8 mouse cellular contexts compared by ENCODE assay signal in the genomic region with DNA sequence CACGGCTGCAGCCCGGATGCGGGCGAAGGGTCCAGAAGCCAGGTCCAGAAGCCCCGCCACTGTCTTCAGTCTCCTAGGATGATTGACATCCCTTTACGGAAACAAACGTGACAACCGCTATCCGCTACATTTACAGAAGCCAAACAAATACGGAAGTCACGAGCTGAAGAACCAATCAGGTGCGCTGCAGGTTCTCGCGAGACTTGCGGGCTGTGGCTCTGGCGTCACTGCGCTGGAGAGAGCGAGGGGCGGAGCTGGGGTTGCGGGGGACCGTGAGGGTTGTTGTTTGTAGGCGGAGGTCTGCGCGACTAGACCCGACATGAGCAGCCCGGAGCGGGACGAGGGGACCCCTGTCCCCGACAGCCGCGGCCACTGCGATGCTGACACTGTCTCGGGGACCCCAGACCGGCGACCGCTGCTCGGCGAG. TPM values are rescaled to one million over a fixed set of nuclear protein-coding genes. Genes with fewer than 3 reads are reported as not detected.
DNase-seq lines count a peak whose midpoint lies in the region; ATAC-seq lines count a peak whose summit lies in the region.

A gene (plus strand): TSS at position 229 of the 427 bp plus-strand sequence.

- H3K9me3 ChIP-seq in hindbrain, embryonic 16.5 days (ENCODE audit: control insufficient read depth, low read length): no peaks in the 10 kb centered on the region

- under 1% methylated on average over 37 of the region's 38 CpGs for WGBS in hindbrain, embryonic 16.5 days
- under 1% methylated on average over 29 of the region's 38 CpGs for WGBS in macrophage (ENCODE audit: missing documents)

- peak; percentile 95 for DNase-seq in WW6 (ENCODE audit: low read depth, low spot score)
- peak; percentile 94 to 97 for DNase-seq in cerebellum, postnatal 4 days (ENCODE audit: low spot score in 2 of 2)
- DNase-seq in gastrocnemius, adult 18-20 months (ENCODE audit: low spot score): peak; percentile 99
- DNase-seq in left cerebral cortex, adult 18-20 months (ENCODE audit: low spot score in 2 of 2): peak; percentile 97 to 99
- DNase-seq in right cerebral cortex, adult 18-20 months: peak; percentile 98
- peak; percentile 97 for DNase-seq in urinary bladder, postnatal 10 days (ENCODE audit: low spot score)

- peak within 1 kb of the TSS; percentile 96 for H3K4me3 ChIP-seq in hindbrain, embryonic 16.5 days (ENCODE audit: low read length)
- H3K4me3 ChIP-seq in macrophage (ENCODE audit: inconsistent target): peak within 1 kb of the TSS; percentile 86

- H3K36me3 ChIP-seq in hindbrain, embryonic 16.5 days (ENCODE audit: control insufficient read depth, insufficient read depth, low read length): peaks cover under 1% of the 10 kb centered on the region; the same call in 1 of the 2 replicates
- H3K36me3 ChIP-seq in macrophage (ENCODE audit: inconsistent target): 0 out of 2 replicates have a peak, but pooled peaks cover 6% of the 10 kb centered on the region

- peak; percentile 98 for ATAC-seq in hindbrain, embryonic 16.5 days

- H3K79me2 ChIP-seq in macrophage (ENCODE audit: inconsistent target): peaks cover 50% of the 10 kb centered on the region

- H3K9ac ChIP-seq in hindbrain, embryonic 16.5 days (ENCODE audit: low read depth, low read length): peak within 1 kb of the TSS; percentile 97

- H3K4me2 ChIP-seq in hindbrain, embryonic 16.5 days (ENCODE audit: low read length): peak within 1 kb of the TSS; percentile 81

- H3K4me1 ChIP-seq in hindbrain, embryonic 16.5 days (ENCODE audit: control insufficient read depth, insufficient read depth, low read depth, low read length): peaks cover 18% of the 10 kb centered on the region

- peak within 1 kb of the TSS; percentile 91 for H3K27ac ChIP-seq in hindbrain, embryonic 16.5 days (ENCODE audit: low read depth, low read length)
- peak within 1 kb of the TSS; percentile 45 for H3K27ac ChIP-seq in macrophage

- no peaks in the 10 kb centered on the region for H3K27me3 ChIP-seq in hindbrain, embryonic 16.5 days (replicated peaks; ENCODE audit: control insufficient read depth, insufficient read depth, low read length)

RNA-seq across cellular contexts. Expression of the gene that starts here (rescaled TPM):
- 10 to 100 TPM; 57.0 to 58.7 TPM for total RNA-seq in gastrocnemius, adult 18-20 months (2021)
- 125 and 134 TPM in 2 replicates for polyA plus RNA-seq in hindbrain, embryonic 16.5 days (2015; fragmentation: Nextera tagmentation; extraction: Ambion mirVana)
- total RNA-seq in left cerebral cortex, adult 18-20 months (2021): 100 to 1,000 TPM; 175 to 185 TPM
- 10 to 100 TPM; 10.7 to 45.7 (median 26.9) TPM for total RNA-seq in macrophage (2018; cell fraction: chromatin; rRNA removed)
- 10 to 100 TPM; 57.1 to 78.8 (median 66.3) TPM for total RNA-seq in macrophage (2018; cell fraction: cytosol; rRNA removed)
- total RNA-seq in macrophage (2018; cell fraction: nucleus; rRNA removed): 100 to 1,000 TPM in 1 of 26 experiments, 10 to 100 TPM in 25; 31.5 to 102 (median 64.7) TPM
- 38.3 to 64.8 TPM (median 43.1 TPM) in 3 replicates for polyA plus RNA-seq in macrophage (2018)

Comparison
In these comparisons a context has a peak if more than half of its experiments do, and no peak if none do; other contexts are left out.
1. Peak in every context shown above with its lines: DNase-seq, ATAC-seq, H3K4me3 ChIP-seq and H3K27ac ChIP-seq.